ENCODE assay signal across 9 mouse cellular contexts in the genomic region with DNA sequence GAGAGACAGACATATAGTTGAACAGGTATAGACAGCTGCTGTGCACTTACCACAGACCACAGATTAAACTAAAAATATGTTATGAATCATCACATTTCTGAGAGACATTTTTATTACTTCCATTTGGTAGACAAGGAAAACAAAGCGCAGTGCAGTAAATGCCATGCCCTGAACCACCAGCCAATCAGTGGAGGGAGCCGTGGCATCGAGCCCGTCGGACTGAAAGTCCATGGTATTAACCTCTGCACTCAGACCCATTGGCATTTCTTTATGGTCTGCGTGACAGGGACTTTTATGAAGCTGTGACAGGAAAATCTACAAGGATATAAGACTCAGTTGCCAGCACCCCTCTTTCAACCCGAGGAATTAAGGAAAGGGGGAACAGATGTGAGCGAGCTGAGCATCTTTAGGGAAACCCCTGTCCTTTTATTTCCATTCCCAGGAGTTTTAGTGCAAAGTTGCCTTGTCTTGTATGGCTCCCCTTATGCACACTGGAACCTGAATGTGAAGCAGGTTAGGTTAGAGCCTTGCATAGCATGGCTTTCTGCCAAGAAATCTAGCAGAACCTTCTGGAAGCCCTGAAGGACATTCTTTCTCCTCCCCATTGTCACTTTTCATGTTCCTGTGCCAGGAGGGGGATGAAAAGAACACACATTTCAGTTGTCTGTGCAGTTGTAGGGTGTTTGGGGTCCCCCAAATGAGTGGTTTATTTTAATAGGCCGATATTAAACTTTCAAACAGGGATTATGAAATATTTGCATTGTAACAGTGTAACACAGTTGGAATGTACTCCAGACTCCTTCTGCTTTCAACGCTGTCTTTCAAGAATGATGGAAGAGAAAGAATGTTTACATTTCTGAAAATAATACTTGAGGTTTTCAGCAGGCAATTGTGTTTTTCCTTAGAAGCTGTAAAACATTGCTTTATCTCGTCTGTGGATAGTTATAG.
A peak's percentile ranks its signal among the peaks of the same experiment; 100 is the strongest.
DNase-seq lines count a peak whose midpoint lies in the region; TF ChIP-seq lines count a peak whose summit lies in the region.
"Had no signal": no experiment of that assay in that cellular context is flagged by ENCODE, and none has a peak within 500 bp of the region (broad histone marks: within the 10 kb centered on the region; RNA-seq: fewer than 3 reads in every experiment).

No protein-coding gene starts in this region.

- H3K4me1 ChIP-seq in embryonic fibroblast, embryonic 13.5 days (ENCODE audit: control insufficient read depth, insufficient read depth, low read length), result peaks cover 12% of the 10 kb centered on the region

- no peak for TF ChIP-seq POLR2A in embryonic fibroblast, embryonic 13.5 days (IDR thresholded peaks at IDR 0.05; ENCODE audit: low read depth, low read length)

- DNase-seq in layer of hippocampus, adult 2 months (ENCODE audit: low spot score in 2 of 2), result no peak
- no peak for DNase-seq in layer of hippocampus, adult 11-12 months (ENCODE audit: low spot score)
- peak; percentile 47 for DNase-seq in cerebellum, adult 9-11 months
- DNase-seq in lung, postnatal 10 days, result peak; percentile 23
- no peak for DNase-seq in ovary, postnatal 36 days (ENCODE audit: low spot score)
- DNase-seq in left cerebral cortex, postnatal 36 days (ENCODE audit: low spot score in 2 of 2), result no peak
- DNase-seq: adrenal gland, postnatal 14 days; thymus, postnatal 25 days had no signal

- H3K4me3 ChIP-seq in layer of hippocampus, adult 2 months, result no peak overlapping the region
- H3K4me3 ChIP-seq in embryonic fibroblast, embryonic 13.5 days (ENCODE audit: insufficient read depth, low read length), result no peak overlapping the region

- no peak for TF ChIP-seq CTCF in layer of hippocampus, adult 2 months (conservative IDR thresholded peaks at IDR 0.05)
- TF ChIP-seq CTCF in embryonic fibroblast, embryonic 13.5 days (IDR thresholded peaks at IDR 0.05; ENCODE audit: borderline replicate concordance, insufficient read depth, low read length), result no peak

- H3K27ac ChIP-seq in layer of hippocampus, adult 2 months, result 0 out of 2 replicates have a peak overlapping the region, but pooled peaks have one; percentile 48
- peak overlapping the region; percentile 24; the same call in 1 of the 2 replicates for H3K27ac ChIP-seq in embryonic fibroblast, embryonic 13.5 days (ENCODE audit: insufficient read depth, low read length)

- intact Hi-C loops in left cerebral cortex, postnatal 36 days (cut with DNase I), result no loop called here

Comparison
In these comparisons a context has a peak if more than half of its experiments do, and no peak if none do; other contexts are left out.
1. DNase-seq: peak in cerebellum, adult 9-11 months (single experiment) and lung, postnatal 10 days (single experiment); none in layer of hippocampus, adult 2 months (0 of 2), layer of hippocampus, adult 11-12 months (single experiment), ovary, postnatal 36 days (single experiment) and left cerebral cortex, postnatal 36 days (0 of 2).